Mouse (Mus musculus) lung, adult 2 months (tissue): ENCODE results near the gene Gmppb.

Experiments used
- CTCF ChIP-seq: fragments of 200-500 bp; IDR thresholded peaks from 2 replicates; pipeline ENCODE4 v1.5.1; 2011; ENCODE audit warnings: mild to moderate bottlenecking, low read length, control low read depth; ENCODE audit not compliant: insufficient read depth
- POLR2A ChIP-seq: fragments of 200-500 bp; IDR thresholded peaks from 2 replicates; pipeline ENCODE4 v1.6.1; 2011; ENCODE audit warnings: low read depth, mild to moderate bottlenecking, control low read depth, low read length, borderline replicate concordance; ENCODE audit errors: extremely low read depth

GRCm38 (mm10) chr9:108048566-108048955 is 481 bp upstream of the Gmppb start:
- no peak for TF ChIP-seq CTCF
- no peak for TF ChIP-seq POLR2A
